Mouse (Mus musculus) liver, embryonic 14.5 days (tissue): ENCODE measurements around the gene Psg29. TPM values are rescaled to one million over a fixed set of nuclear protein-coding genes. Genes with fewer than 3 reads are reported as not detected.

ENCODE experiments used
- ATAC-seq: fragments of 200-750 bp; cut with Nextera tagmentation; 2 replicates; pipeline ENCODE4 v1.8.0; 2017; ENCODE audit warnings: moderate number of reproducible peaks, mild to moderate bottlenecking, moderate library complexity; ENCODE audit not compliant: insufficient read depth
- DNase-seq, 3 experiments: peaks; one replicate each; pipeline ENCODE4 v3.0.0-alpha.2; 2012 to 2013; ENCODE audit warnings: low read depth in 3 of 3, low spot score in 3 of 3
- H3K27ac ChIP-seq: fragments of 300-500 bp; sonication (generic); 2 replicates; pipeline ENCODE4 v1.5.1; 2014; ENCODE audit warnings: moderate library complexity, mild to moderate bottlenecking, control low read depth, inconsistent platforms
- H3K27me3 ChIP-seq: fragments of 300-500 bp; sonication (generic); 2 replicates; pipeline ENCODE4 v1.6.1; 2014; ENCODE audit warnings: mild to moderate bottlenecking, low read length, moderate library complexity; ENCODE audit not compliant: control insufficient read depth, insufficient read depth
- H3K36me3 ChIP-seq: fragments of 300-500 bp; sonication (generic); replicated peaks from 2 replicates; pipeline ENCODE4 v1.6.1; 2014; ENCODE audit warnings: low read depth; ENCODE audit not compliant: control insufficient read depth, insufficient read depth
- H3K4me1 ChIP-seq, 2 experiments: fragments of 200-500 bp in 1 of 2; fragments of 300-500 bp in 1 of 2; sonication (generic) in 1 of 2; replicated peaks; 2 replicates each; pipeline ENCODE4 v1.6.1; 2012 to 2014; ENCODE audit warnings: antibody characterized with exemption in 1 of 2, inconsistent platforms in 1 of 2, low read length in 1 of 2; ENCODE audit not compliant: control insufficient read depth in 2 of 2, insufficient read depth in 2 of 2
- H3K4me2 ChIP-seq: fragments of 300-500 bp; sonication (generic); 2 replicates; pipeline ENCODE4 v1.6.1; 2014; ENCODE audit warnings: low read depth, mild to moderate bottlenecking, control low read depth, moderate library complexity
- H3K4me3 ChIP-seq, 2 experiments: fragments of 200-500 bp in 1 of 2; fragments of 300-500 bp in 1 of 2; sonication (generic) in 1 of 2; 2 replicates each; pipeline ENCODE4 v1.5.1; 2012 to 2014; ENCODE audit warnings: low read depth in 2 of 2, low read length in 2 of 2, mild to moderate bottlenecking in 2 of 2, control low read depth in 1 of 2, inconsistent platforms in 1 of 2, moderate library complexity in 1 of 2; ENCODE audit not compliant: insufficient read depth in 1 of 2
- H3K9ac ChIP-seq: fragments of 300-500 bp; sonication (generic); replicated peaks from 2 replicates; pipeline ENCODE4 v1.6.1; 2014; ENCODE audit warnings: mild to moderate bottlenecking, control low read depth, moderate library complexity
- H3K9me3 ChIP-seq: fragments of 300-500 bp; sonication (generic); 2 replicates; pipeline ENCODE4 v1.6.1; 2016; ENCODE audit warnings: low read length, mixed read lengths; ENCODE audit not compliant: control insufficient read depth
- CTCF ChIP-seq: IDR thresholded peaks from 2 replicates; pipeline ENCODE4 v1.5.1; 2016; ENCODE audit warnings: antibody characterized with exemption, low read depth, control low read depth
- EP300 ChIP-seq: IDR thresholded peaks from 2 replicates; pipeline ENCODE4 v1.6.1; 2016; ENCODE audit warnings: antibody characterized with exemption, low read depth
- WGBS: fragments of 180-500 bp; shearing (Covaris S2); extraction: QIAGEN DNeasy Blood & Tissue Kit; methylation state at CpG from one replicate; pipeline ENCODE4 v1.1.7; 2014; ENCODE audit not compliant: insufficient replicate concordance; 5-methylcytosine and 5-hydroxymethylcytosine counted together
- polyA plus RNA-seq, 2 experiments: library from polyadenylated mRNA; depleted of rRNA in 1 of 2; stranded (reverse) in 1 of 2; unstranded in 1 of 2; fragments of >200 nt; fragmentation: Nextera tagmentation in 1 of 2; extraction: Ambion mirVana in 1 of 2; gene quantifications; 2 replicates each; pipeline versions ENCODE4 v1.2.1 to v1.2.3; 2012 to 2014

Psg29 gene
- polyA plus RNA-seq, 2 experiments: not detected

- DNase-seq (no peak), ATAC-seq (no peak)
- Histone ChIP-seq H3K36me3 (no peaks in the 10 kb centered on the region), H3K9ac (no peak overlapping the region), H3K4me1 (no peaks in the 10 kb centered on the region), H3K4me3 (no peak overlapping the region), H3K4me2 (no peak overlapping the region), H3K27me3 (no peaks in the 10 kb centered on the region), H3K27ac (no peak overlapping the region), H3K9me3 (no peaks in the 10 kb centered on the region)
- TF ChIP-seq CTCF (no peak), EP300 (no peak)
- WGBS: 37% methylated on average over 3 of the region's 3 CpGs
These were observed 2.4 kb downstream of the Psg29 start for GRCm38 (mm10) chr7:17205530-17206184.

Other genes with a start within 250 kb of the Psg29 start
- 0.01 and 0.03 TPM in 2 replicates for gene Pnmal1, start 243.8 kb upstream of the Psg29 start, polyA plus RNA-seq (2012; rRNA removed)
- 0.03 TPM in 1 of 2 replicates, not detected in the other for gene Pnmal1, start 243.8 kb upstream of the Psg29 start, polyA plus RNA-seq (2014; fragmentation: Nextera tagmentation; extraction: Ambion mirVana)
- 0.01 and 0.02 TPM in 2 replicates for gene Gm42372, start 220.4 kb upstream of the Psg29 start, polyA plus RNA-seq (2012; rRNA removed)
- gene Gm42372, start 220.4 kb upstream of the Psg29 start, polyA plus RNA-seq (2014; fragmentation: Nextera tagmentation; extraction: Ambion mirVana): 0.03 and 0.04 TPM in 2 replicates
- gene Ccdc8, start 210.8 kb upstream of the Psg29 start, polyA plus RNA-seq (2012; rRNA removed): 2.0 and 2.7 TPM in 2 replicates
- gene Ccdc8, start 210.8 kb upstream of the Psg29 start, polyA plus RNA-seq (2014; fragmentation: Nextera tagmentation; extraction: Ambion mirVana): 1.5 and 2.3 TPM in 2 replicates
- 61.7 and 68.3 TPM in 2 replicates for gene Ppp5c, start 175.6 kb upstream of the Psg29 start, polyA plus RNA-seq (2012; rRNA removed)
- gene Ppp5c, start 175.6 kb upstream of the Psg29 start, polyA plus RNA-seq (2014; fragmentation: Nextera tagmentation; extraction: Ambion mirVana): 38.5 and 42.8 TPM in 2 replicates
- 9.8 and 12.2 TPM in 2 replicates for gene Hif3a, start 141.1 kb upstream of the Psg29 start, polyA plus RNA-seq (2012; rRNA removed)
- gene Hif3a, start 141.1 kb upstream of the Psg29 start, polyA plus RNA-seq (2014; fragmentation: Nextera tagmentation; extraction: Ambion mirVana): 22.8 and 23.9 TPM in 2 replicates
- gene Psg16, start 129.4 kb upstream of the Psg29 start, polyA plus RNA-seq (2012; rRNA removed): 0.02 and 0.18 TPM in 2 replicates
- gene Psg16, start 129.4 kb upstream of the Psg29 start, polyA plus RNA-seq (2014; fragmentation: Nextera tagmentation; extraction: Ambion mirVana): 0.08 TPM in 2 replicates
- not detected in 2 replicates for gene Ceacam3, start 53.2 kb upstream of the Psg29 start, polyA plus RNA-seq (2012; rRNA removed)
- gene Ceacam3, start 53.2 kb upstream of the Psg29 start, polyA plus RNA-seq (2014; fragmentation: Nextera tagmentation; extraction: Ambion mirVana): not detected in 2 replicates